Mouse (Mus musculus) embryonic facial prominence, embryonic 14.5 days (tissue): Measurements from ENCODE around the gene Ston2. TPM values are rescaled to one million over a fixed set of nuclear protein-coding genes. Genes with fewer than 3 reads are reported as not detected.

Source experiments
- ATAC-seq: fragments of 200-750 bp; cut with Nextera tagmentation; 2 replicates; pipeline ENCODE4 v1.8.0; 2017; ENCODE audit warnings: low read depth, moderate number of reproducible peaks, moderate TSS enrichment
- DNase-seq: peaks from one replicate; pipeline ENCODE4 v3.0.0-alpha.2; 2015; ENCODE audit warnings: low spot score
- H3K27ac ChIP-seq: fragments of 300-500 bp; sonication (generic); replicated peaks from 2 replicates; pipeline ENCODE4 v1.5.1; 2014; ENCODE audit warnings: low read depth, mild to moderate bottlenecking, low read length, moderate library complexity
- H3K27me3 ChIP-seq: fragments of 300-500 bp; sonication (generic); replicated peaks from 2 replicates; pipeline ENCODE4 v1.6.1; 2014; ENCODE audit warnings: low read length; ENCODE audit not compliant: control insufficient read depth, insufficient read depth
- H3K36me3 ChIP-seq: fragments of 300-500 bp; sonication (generic); 2 replicates; pipeline ENCODE4 v1.6.1; 2014; ENCODE audit warnings: low read length, mixed read lengths; ENCODE audit not compliant: control insufficient read depth, insufficient read depth
- H3K4me1 ChIP-seq: fragments of 300-500 bp; sonication (generic); 2 replicates; pipeline ENCODE4 v1.6.1; 2014; ENCODE audit warnings: antibody characterized with exemption, low read length; ENCODE audit not compliant: control insufficient read depth, insufficient read depth
- H3K4me2 ChIP-seq: fragments of 300-500 bp; sonication (generic); 2 replicates; pipeline ENCODE4 v1.6.1; 2014; ENCODE audit warnings: low read depth, mild to moderate bottlenecking, low read length, moderate library complexity, mixed read lengths
- H3K4me3 ChIP-seq: fragments of 300-500 bp; sonication (generic); 2 replicates; pipeline ENCODE4 v1.5.1; 2014; ENCODE audit warnings: low read depth, mild to moderate bottlenecking, low read length
- H3K9ac ChIP-seq: fragments of 300-500 bp; sonication (generic); 2 replicates; pipeline ENCODE4 v1.6.1; 2014; ENCODE audit warnings: low read depth, mild to moderate bottlenecking, low read length, moderate library complexity, mixed read lengths
- H3K9me3 ChIP-seq: fragments of 300-500 bp; sonication (generic); 2 replicates; pipeline ENCODE4 v1.6.1; 2016; ENCODE audit warnings: low read length; ENCODE audit not compliant: control insufficient read depth
- WGBS: fragments of 180-500 bp; shearing (Covaris S2); extraction: QIAGEN DNeasy Blood & Tissue Kit; methylation state at CpG from one replicate; pipeline ENCODE4 v1.1.7; 2014; 5-methylcytosine and 5-hydroxymethylcytosine counted together
- polyA plus RNA-seq: library from polyadenylated mRNA; unstranded; fragments of >200 nt; fragmentation: Nextera tagmentation; extraction: Ambion mirVana; gene quantifications from 2 replicates; pipeline ENCODE4 v1.2.1, GENCODE M21; 2014

The Ston2 gene
- polyA plus RNA-seq, 1 experiment from 2014 or later, result 10.5 TPM

DNA sequence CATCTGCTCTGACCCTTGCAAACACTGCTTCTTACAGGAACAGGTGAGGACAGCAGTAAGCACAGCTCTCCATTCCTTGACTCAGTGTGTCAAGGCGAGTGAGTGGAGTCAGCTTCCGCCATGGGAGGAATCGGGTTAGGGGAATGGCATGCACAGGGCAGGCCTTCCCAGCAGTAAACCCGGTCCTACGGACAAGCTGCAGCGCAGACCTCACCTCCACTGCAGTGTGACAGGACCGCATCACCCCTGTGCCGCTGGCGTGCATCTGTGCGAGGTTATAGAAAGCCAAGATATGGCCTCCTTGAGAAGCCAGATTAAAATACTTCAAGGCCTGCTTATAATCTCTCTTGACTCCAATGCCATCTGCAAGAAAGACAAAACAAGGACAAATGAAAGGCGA lies 27.4 kb upstream of the Ston2 start:
- Histone ChIP-seq H3K9ac (no peak overlapping the region), H3K4me3 (no peak overlapping the region), H3K4me2 (no peak overlapping the region), H3K27me3 (no peaks in the 10 kb centered on the region), H3K27ac (no peak overlapping the region), H3K4me1 (no peaks in the 10 kb centered on the region), H3K36me3 (peaks cover 84% of the 10 kb centered on the region), H3K9me3 (no peaks in the 10 kb centered on the region)
- 88% methylated on average over 11 of the region's 11 CpGs for WGBS
- ATAC-seq (no peak), DNase-seq (no peak)

DNA sequence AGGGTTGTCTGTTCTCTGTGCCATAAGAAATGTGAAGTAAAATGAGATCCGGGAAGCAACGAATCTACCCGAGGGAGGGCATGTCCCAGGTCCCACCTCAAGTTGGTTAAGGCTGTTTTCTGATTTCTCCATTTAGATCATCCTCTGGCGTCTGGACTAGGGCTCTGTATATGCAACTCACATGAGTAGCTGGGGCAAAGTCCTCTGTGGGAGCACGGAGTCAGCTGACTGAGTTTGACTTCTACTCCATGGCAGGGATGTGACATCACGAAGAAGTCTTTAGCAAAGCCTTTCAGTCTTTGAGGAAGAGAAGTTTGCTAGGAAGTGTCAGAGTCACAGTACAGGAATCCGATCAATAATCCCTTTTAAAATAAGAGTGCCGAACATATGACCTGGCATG lies 20.7 kb upstream of the Ston2 start:
- no peak overlapping the region for H3K27ac ChIP-seq
- no peak overlapping the region for H3K4me3 ChIP-seq
- no peaks in the 10 kb centered on the region for H3K4me1 ChIP-seq
- ATAC-seq, result no peak
- no peak for DNase-seq
- H3K9me3 ChIP-seq, result no peaks in the 10 kb centered on the region
- peaks cover 63% of the 10 kb centered on the region for H3K36me3 ChIP-seq
- WGBS, result 93% methylated on average over 8 of the region's 8 CpGs
- no peak overlapping the region for H3K9ac ChIP-seq
- no peak overlapping the region for H3K4me2 ChIP-seq
- H3K27me3 ChIP-seq, result no peaks in the 10 kb centered on the region

DNA sequence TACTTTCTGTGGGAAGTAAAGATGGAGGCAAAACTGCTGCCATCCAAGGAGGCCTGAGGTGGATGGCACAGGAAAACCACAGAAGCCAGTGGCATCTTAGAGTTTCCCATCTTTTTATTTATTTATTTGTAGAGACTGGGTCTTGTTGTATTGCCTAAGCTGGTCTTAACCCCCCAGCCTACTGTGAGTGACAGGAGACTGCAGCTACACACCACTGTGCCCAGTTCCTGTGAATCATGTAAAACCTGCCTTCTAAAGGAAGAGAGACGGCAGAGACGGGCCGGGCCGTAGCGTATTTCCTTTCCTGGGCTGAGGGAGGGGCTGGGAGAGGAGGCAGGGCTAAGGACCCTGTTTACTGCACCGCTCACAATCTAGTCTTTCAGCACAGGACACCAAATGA lies 19.6 kb upstream of the Ston2 start:
- no peak for ATAC-seq
- H3K27me3 ChIP-seq, result no peaks in the 10 kb centered on the region
- no peaks in the 10 kb centered on the region for H3K9me3 ChIP-seq
- H3K9ac ChIP-seq, result no peak overlapping the region
- DNase-seq, result no peak
- no peak overlapping the region for H3K27ac ChIP-seq
- H3K36me3 ChIP-seq, result peaks cover 51% of the 10 kb centered on the region
- H3K4me3 ChIP-seq, result no peak overlapping the region
- H3K4me2 ChIP-seq, result no peak overlapping the region
- no peaks in the 10 kb centered on the region for H3K4me1 ChIP-seq
- WGBS, result 63% methylated on average over 6 of the region's 6 CpGs

DNA sequence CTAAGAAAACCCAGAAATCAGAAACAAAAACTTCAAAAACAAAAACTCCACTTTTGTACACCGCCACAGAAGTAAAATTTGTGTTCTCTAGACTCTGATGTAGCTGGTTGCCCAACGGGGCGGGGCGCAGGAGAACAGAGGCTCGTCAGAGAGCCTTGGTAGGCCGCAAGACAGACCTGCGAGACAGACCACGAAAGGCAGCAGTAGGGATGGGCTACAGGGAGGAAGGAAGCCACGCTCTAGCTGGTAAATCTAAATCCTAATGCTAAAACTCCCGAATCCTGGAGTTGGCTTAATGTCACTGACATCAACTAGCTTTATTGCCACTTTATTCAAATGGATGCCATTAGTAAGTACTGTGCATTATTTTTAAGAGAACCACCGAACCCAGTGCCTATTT lies 18.9 kb upstream of the Ston2 start:
- ATAC-seq (no peak), DNase-seq (no peak)
- Histone ChIP-seq H3K9ac (no peak overlapping the region), H3K27ac (no peak overlapping the region), H3K9me3 (no peaks in the 10 kb centered on the region), H3K4me2 (no peak overlapping the region), H3K27me3 (no peaks in the 10 kb centered on the region), H3K4me3 (no peak overlapping the region), H3K36me3 (peaks cover 44% of the 10 kb centered on the region), H3K4me1 (no peaks in the 10 kb centered on the region)
- WGBS, result 88% methylated on average over 11 of the region's 11 CpGs

DNA sequence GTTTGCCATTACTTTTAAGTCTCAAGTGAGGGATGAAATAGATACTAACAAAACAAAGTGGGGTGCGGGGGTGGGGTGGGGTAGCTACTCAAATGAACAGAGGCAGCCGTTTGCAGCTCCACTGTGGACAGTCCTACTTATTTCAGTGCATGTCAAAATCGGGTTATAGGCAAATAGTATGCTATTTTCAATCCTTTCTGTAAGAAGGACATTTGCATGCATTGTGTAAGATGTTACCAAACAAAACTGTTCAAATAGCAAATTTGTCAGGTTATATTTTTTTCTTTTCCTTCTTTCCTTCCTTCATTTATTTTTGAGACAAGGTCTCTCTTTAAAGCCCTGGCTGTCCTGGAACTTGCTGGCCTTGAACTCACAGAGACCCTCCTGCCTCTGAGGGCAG lies 16.1 kb upstream of the Ston2 start:
- Histone ChIP-seq H3K9me3 (no peaks in the 10 kb centered on the region), H3K9ac (no peak overlapping the region), H3K36me3 (peaks cover 20% of the 10 kb centered on the region; the same call in 1 of the 2 replicates), H3K4me2 (no peak overlapping the region), H3K4me1 (no peaks in the 10 kb centered on the region), H3K27me3 (no peaks in the 10 kb centered on the region), H3K27ac (no peak overlapping the region), H3K4me3 (no peak overlapping the region)
- WGBS, result 67% methylated on average over 3 of the region's 3 CpGs
- ATAC-seq (no peak), DNase-seq (no peak)

DNA sequence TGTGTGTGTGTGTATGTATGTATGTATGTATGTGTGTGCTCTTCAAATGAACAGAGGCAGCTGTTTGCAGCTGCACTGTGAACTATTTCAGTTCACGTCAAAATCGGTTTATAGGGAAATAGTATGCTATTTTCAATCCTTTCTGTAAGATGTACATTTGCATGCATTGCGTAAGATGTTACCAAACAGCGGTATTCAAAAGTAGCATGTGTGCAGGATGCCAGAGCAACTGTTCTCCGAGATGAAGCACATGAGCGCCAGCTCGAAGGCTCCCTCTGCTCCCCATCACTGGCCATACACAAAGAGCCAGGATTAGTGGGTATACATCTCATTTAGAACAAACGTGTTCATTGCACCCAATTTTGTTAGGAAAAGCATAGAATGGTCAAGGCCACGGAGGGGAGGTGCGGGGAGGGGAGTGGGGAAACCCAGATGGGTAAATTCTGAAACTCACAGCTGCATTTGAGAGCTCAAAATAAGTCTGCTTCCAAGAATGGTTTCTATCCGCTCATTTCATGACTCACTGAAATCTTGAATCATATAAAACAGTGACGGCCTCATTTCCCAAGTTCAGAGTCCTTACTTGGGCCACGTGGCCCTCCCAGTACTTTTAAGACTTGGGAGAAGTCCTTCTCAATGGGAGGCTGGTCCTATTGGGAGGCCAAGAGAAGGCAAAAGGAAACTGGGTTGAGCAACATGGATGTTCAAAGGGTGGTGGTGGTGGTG lies 15.2 kb upstream of the Ston2 start:
- H3K27me3 ChIP-seq, result no peaks in the 10 kb centered on the region
- no peak overlapping the region for H3K4me3 ChIP-seq
- H3K9me3 ChIP-seq, result no peaks in the 10 kb centered on the region
- 84% methylated on average over 13 of the region's 13 CpGs for WGBS
- no peak for DNase-seq
- no peaks in the 10 kb centered on the region for H3K4me1 ChIP-seq
- H3K9ac ChIP-seq, result no peak overlapping the region
- no peak overlapping the region for H3K4me2 ChIP-seq
- ATAC-seq, result no peak
- peaks cover 11% of the 10 kb centered on the region; the same call in 1 of the 2 replicates for H3K36me3 ChIP-seq
- H3K27ac ChIP-seq, result no peak overlapping the region

DNA sequence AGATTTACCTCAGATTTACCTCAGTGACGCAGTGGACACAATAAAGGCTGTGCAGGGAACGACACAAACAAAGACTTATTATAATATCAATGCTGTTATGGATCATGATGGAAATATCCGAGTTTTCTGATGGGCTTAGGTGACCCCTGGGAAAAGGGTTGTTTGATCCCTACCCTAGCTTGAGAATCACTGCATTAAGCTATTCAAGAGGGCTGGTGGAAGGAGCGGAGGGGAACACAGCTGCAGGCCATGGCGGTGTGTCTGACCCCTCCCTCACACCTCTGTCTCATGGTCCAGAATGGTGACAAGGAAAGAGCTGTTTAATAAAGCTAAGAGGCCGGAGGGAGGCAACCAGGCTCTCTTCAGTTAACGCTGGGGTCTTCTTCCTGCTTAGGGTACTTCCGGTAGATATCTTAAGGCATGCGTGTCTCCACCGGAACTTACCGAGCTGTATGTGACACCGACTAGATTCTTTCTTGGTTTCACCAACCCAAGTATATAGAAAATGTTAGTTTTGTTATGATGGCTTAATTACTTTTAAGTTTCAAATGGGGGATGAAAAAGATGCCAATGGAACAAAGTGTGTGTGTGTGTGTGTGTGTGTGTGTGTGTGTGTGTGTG lies 14.5 kb upstream of the Ston2 start:
- Histone ChIP-seq H3K9ac (no peak overlapping the region), H3K9me3 (no peaks in the 10 kb centered on the region), H3K4me1 (no peaks in the 10 kb centered on the region), H3K36me3 (0 out of 2 replicates have a peak, but pooled peaks cover 4% of the 10 kb centered on the region), H3K4me2 (no peak overlapping the region), H3K27me3 (no peaks in the 10 kb centered on the region), H3K4me3 (no peak overlapping the region), H3K27ac (no peak overlapping the region)
- DNase-seq (no peak), ATAC-seq (no peak)
- 88% methylated on average over 12 of the region's 12 CpGs for WGBS

DNA sequence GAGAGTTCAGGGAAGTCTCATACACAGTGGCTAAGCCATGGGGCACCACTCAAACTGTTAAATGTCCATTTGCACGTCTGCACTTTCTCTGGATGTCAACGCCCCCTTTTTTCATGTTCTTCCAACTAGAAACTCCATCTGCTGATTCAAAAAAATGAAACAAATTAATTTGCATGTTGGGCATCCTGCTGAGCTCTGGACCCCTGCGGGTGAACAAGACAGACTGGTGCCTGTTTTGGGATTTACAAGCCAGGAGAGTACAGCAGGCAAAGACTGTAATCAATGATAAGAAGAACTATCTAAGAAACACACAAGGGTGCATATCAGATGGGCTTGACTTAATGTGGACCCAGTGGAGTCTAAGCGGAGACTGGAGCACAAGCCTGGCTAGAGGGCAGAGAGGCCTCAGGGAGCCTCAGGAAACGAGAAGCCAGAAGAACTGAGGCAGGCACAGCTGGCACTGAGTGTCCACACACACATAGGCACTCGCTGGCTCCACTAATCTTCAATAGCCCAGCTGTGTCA lies 12.7 kb upstream of the Ston2 start:
- Histone ChIP-seq H3K9ac (no peak overlapping the region), H3K4me3 (no peak overlapping the region), H3K27ac (no peak overlapping the region), H3K4me1 (no peaks in the 10 kb centered on the region), H3K36me3 (no peaks in the 10 kb centered on the region), H3K9me3 (no peaks in the 10 kb centered on the region), H3K27me3 (no peaks in the 10 kb centered on the region), H3K4me2 (no peak overlapping the region)
- 80% methylated on average over 6 of the region's 6 CpGs for WGBS
- ATAC-seq, result no peak
- DNase-seq, result no peak
